Mouse (Mus musculus): ENCODE results near the gene Fam234b.

- TF ChIP-seq CTCF (IDR thresholded peaks at IDR 0.05; ENCODE audit: low read depth, low read length) (peak; percentile 69; the same call in 1 of the 2 replicates), POLR2A (IDR thresholded peaks at IDR 0.05; ENCODE audit: extremely low read depth, insufficient read depth, low read length) (no peak)
Observed at GRCm38 (mm10) chr6:135249846-135250531, 52.2 kb downstream of the Fam234b start.
